Mouse (Mus musculus) heart, postnatal 0 days (tissue): ENCODE measurements at regions not wholly inside any gene's neighbourhood (a gene's known extent, or its start where the extent isn't known, plus 50 kb on each side); places are given as distances from the start of the nearest gene placed in this dataset.

Source experiments
- CTCF ChIP-seq: IDR thresholded peaks from 2 replicates; pipeline ENCODE4 v1.5.1; 2016; ENCODE audit warnings: antibody characterized with exemption, control low read depth, low read depth
- EP300 ChIP-seq: IDR thresholded peaks from 2 replicates; pipeline ENCODE4 v1.6.1; 2016; ENCODE audit warnings: antibody characterized with exemption, low read depth

DNA sequence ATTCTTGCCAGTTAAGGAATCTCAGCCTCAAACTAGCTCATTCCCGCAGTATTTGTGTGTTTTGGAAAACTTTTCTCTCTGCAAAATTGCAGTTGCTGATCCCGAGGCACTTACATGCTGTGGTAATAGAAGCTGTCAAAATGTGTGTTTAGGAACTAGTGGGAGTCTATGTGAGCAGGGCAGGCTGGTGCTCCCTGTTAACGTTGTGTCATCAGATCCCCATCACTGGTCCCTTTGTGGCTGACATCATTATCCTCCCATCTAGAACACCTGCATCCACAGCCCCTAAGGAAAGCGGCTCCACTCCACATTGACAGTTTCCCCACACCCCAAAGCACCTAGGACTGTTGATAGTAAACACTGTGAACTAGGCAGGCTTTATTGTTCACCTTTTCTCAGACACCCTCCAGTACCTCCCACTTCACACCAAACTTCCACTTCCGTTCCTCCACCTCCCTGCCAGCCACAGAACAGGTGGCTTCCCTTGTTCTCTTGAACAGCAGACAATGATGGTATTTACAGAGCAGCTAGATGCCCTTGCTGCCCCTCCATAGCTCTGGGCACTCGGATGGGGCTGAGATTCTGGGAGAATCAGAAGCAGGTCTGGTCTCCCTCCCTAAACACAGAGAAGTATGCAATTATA is 275.8 kb downstream of the Gm19410 start:
- TF ChIP-seq EP300 (no peak), CTCF (no peak)
